Mouse (Mus musculus): ENCODE results near the gene Ano2.

Ano2 gene

GRCm38 (mm10) chr6:125914446-125914845 is 224.2 kb downstream of the Ano2 start:
- no peak for DNase-seq (ENCODE audit: low spot score in 2 of 2)

DNA sequence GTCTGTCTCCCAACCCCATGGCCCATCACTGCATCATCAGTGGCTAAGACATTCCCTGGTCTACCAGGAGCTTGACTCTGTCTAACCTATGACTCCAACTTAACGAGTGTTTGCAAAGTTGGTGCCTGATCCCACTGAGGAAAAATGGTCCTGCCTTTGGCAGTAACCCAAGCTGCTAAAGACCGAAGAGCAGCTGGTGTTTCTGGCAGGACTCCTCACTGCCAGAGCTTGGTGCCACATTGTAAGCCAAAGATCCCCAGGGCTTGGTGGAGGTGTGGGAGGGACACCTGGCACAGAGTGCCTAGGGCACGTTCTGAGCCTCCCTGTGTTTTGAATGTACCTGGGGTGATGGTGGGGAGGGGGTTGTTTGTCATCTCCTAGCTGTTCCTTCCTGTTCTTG is 232.5 kb downstream of the Ano2 start:
- no peak for DNase-seq (ENCODE audit: low spot score in 2 of 2)

- DNase-seq (ENCODE audit: low spot score in 2 of 2), result no peak
These were observed 234.8 kb downstream of the Ano2 start for GRCm38 (mm10) chr6:125924979-125925378.

- DNase-seq (ENCODE audit: low spot score in 2 of 2), result no peak
These were observed 235.6 kb downstream of the Ano2 start for GRCm38 (mm10) chr6:125925861-125926260.

DNA sequence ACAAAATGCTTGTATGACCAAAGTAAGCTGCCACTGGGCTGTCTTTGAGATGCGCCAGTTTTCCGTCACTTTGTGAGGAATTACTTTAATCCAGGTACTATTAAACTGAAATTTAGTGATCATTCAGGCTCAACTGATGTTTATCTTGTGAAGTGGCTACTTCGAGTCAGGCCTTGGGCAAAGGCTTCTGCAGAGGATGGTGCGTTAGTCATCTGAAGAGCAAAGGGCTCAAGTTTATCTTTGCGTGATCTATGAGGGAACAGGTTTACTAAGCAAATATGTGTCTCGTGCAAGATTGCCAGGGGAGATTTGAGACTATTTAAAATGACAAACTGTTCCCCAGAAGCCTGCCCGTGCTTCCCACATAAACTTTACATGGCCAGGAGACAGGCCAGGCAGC is 241.7 kb downstream of the Ano2 start:
- no peak for DNase-seq (ENCODE audit: low spot score in 2 of 2)

- peak in 1 of 2 experiments; percentile 41 for DNase-seq (ENCODE audit: low spot score in 2 of 2)
These were observed 264.7 kb downstream of the Ano2 start for GRCm38 (mm10) chr6:125954965-125955364.

GRCm38 (mm10) chr6:125973551-125973950 is 283.3 kb downstream of the Ano2 start:
- DNase-seq (ENCODE audit: low spot score in 2 of 2), result no peak

GRCm38 (mm10) chr6:125975788-125976465 is 285.7 kb downstream of the Ano2 start:
- no peak for DNase-seq (ENCODE audit: low spot score in 2 of 2)

DNA sequence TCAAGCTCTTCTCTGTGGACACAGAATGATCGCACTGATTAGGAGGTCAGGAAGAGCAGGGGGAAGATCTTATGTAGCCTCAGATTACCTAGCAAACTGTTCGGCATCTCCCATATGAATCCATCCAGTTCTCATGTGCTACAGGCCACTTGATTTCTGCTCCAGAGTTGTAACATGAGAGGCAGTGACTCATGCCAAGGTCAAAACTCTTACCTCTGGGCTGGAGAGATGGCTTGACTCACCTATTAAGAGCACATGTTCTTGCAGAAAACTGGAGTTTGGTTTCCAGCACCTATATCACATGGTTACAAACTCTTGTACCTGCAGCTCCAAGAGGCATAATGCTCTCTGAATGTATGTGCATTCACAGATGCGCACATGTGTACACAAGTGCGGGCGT is 289.4 kb downstream of the Ano2 start:
- no peak for DNase-seq (ENCODE audit: low spot score in 2 of 2)

- DNase-seq (ENCODE audit: low spot score in 2 of 2), result no peak
These were observed 293.8 kb downstream of the Ano2 start for GRCm38 (mm10) chr6:125984050-125984449.

- no peak for DNase-seq (ENCODE audit: low spot score in 2 of 2)
These were observed 302.5 kb downstream of the Ano2 start for GRCm38 (mm10) chr6:125992731-125993130.

GRCm38 (mm10) chr6:126001797-126002196 is 311.6 kb downstream of the Ano2 start:
- no peak for DNase-seq (ENCODE audit: low spot score in 2 of 2)

DNA sequence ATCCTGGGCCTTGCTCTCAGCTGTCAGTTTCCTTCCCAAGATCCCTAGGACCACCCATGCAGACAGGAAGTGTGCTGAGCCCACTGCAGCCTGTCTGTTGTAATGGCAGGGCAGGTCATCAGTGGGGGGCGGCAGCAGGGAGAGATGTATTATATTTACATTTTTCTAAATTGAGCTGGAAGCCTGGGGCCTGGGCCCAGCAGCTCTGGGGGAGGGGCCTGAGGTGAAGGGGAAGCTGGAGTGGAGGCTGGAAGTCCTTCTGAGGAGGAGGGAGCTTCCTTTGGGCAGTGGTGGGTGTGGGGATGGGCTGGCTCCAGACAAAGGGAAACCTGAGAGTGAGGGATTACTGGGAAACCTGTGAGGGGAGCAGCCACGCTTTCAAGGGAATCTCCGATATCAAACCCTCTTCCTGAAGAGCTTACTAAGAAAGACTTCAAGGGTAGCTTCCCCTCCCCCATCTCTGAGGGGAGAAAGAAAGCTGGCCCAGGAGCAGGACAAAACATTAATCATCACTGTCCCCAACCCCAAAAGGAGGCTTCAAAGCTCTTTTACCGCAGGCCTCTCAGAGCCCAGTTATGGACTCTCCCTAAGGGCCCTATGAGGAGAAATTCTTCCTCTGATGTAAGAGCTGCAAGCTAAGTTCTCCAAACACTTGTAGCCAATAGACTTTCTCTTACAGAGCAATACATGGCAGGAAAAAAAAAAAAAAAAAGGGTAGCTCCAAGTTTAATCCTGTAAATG is 313.0 kb downstream of the Ano2 start:
- DNase-seq (ENCODE audit: low spot score in 2 of 2), result no peak

- no peak for DNase-seq (ENCODE audit: low spot score in 2 of 2)
These were observed 316.4 kb downstream of the Ano2 start for GRCm38 (mm10) chr6:126006647-126007046.

DNA sequence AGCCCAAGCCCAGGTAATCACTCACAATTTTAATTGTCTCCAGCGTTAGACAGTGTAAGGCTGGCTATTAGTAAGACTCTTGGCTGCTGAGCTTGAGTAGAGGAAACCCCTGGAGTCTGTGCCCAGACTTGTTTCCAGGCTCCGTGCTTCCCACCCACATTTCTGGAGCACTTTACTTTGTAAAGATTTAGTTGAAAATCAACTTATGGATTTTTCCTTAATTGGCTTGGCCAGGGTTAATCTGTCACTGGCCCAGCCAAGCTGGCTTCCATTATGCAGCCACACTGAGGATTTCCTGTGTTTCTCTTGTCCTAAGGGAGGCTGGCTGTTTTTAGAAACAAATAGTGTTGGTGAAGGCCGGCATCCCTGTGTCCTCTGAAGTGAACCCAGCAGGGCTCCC is 318.9 kb downstream of the Ano2 start:
- DNase-seq (ENCODE audit: low spot score in 2 of 2), result no peak

- DNase-seq (ENCODE audit: low spot score in 2 of 2), result no peak
These were observed 326.8 kb downstream of the Ano2 start for GRCm38 (mm10) chr6:126016991-126017390.

- DNase-seq (ENCODE audit: low spot score in 2 of 2), result no peak
These were observed 328.2 kb downstream of the Ano2 start for GRCm38 (mm10) chr6:126018411-126018810.

DNA sequence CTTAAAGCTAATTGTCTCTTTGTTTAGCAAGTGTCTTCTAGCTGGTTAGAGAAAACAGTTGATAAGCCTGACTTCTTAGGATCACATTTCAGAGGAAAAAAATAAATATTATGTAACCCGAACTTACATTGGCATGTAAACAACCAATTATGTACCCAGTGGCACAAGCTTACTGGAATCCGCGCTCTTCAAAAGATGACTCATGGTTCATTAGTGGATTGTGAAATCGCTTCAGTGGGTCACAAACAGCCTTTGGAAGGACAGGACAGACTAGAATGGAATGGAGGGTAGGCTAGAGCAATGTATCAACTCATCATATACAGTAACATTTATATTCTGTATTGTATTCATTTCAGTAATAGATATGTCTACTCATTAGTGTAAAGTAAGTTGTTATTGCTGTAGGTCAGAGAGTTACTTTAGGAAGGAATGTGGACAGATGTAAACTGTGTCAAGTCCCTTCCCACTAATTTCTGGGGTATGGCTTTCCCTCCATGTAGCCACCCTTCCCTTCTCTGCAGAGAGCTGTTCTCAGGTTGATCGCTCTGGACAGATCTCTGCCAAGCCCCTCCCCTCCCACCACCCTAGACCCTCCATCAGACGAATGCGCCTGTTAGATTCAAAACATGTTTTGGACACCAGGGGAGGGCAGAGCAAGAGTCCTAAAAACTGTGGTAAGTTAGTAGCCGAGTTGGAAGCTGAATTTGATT is 343.6 kb downstream of the Ano2 start:
- no peak for DNase-seq (ENCODE audit: low spot score in 2 of 2)

GRCm38 (mm10) chr6:126034403-126034724 is 344.1 kb downstream of the Ano2 start:
- DNase-seq (ENCODE audit: low spot score in 2 of 2), result no peak

DNA sequence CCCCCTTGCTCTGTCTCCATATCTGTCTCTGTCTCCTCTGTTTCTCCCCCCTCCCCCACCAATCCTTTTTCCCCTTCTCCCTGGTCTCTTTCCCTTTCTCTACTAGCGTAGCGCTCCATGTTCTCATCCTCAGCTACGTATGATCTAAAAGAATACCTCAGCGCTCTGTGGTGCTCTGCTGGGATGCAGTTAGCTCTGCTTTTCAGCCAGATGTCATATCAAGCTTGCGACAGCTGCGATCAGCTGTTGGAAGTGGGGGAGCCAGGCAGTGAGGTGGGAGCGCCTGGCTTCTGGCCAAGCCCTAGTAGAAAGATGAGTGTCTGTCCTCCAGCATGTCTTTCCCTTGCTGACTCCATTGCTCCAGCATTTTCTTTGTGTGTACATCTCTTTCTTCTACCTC is 344.5 kb downstream of the Ano2 start:
- no peak for DNase-seq (ENCODE audit: low spot score in 2 of 2)

- DNase-seq (ENCODE audit: low spot score in 2 of 2), result no peak
These were observed 345.4 kb downstream of the Ano2 start for GRCm38 (mm10) chr6:126035621-126036020.

- peak in 1 of 2 experiments; percentile 4 for DNase-seq (ENCODE audit: low spot score in 2 of 2)
These were observed 355.7 kb downstream of the Ano2 start for GRCm38 (mm10) chr6:126045931-126046330.

DNA sequence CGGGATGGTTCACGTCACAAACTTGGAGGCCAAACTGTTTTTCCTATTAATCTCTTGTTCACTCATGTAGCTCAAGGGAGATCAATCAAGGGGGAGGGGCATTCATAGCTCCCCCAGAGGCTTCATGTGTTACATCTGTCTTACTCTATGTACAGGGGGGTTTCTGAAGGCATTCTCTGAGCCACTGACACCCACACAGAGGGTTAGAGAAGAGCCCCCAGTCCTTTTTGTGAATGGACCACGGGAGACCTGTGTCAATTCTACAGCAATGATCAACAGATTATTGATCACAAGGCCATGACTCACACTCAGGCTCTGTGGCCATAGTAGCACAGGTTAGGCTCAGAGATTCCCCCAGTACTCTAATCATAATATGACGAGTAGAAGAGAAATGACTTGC is 358.0 kb downstream of the Ano2 start:
- no peak for DNase-seq (ENCODE audit: low spot score in 2 of 2)
